Mouse (Mus musculus): ENCODE results near the gene Idua.

Gene Idua

DNA sequence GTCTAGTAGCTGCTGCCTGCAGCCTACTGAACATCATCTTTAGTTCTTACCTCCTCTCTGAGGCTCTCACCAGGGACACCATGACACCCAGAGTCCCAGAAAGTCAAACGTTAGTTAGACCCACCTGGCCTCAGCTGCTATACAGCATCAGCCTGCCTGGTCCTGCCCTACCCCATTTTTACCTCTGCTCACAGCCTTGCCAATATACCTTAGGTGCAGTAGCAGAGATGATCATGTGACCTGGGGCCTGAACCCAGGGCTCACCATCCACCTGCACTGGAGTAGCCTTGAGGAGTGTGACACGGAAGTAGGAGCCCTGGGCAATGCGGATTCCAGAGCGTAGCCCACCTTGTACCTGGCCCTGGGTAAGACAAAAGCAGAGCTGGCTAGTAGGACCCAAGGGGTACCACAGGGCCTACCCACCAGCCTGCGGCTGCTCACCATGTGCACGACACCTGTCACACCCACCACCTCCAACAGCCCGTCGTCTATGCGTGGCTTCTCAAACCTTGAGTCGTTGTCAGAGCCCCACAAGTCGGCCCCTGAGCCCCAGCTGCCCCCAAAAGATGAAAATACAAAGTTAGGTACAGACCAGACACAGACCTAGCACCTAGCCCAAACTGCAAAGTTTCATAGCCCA lies 11.1 kb upstream of the Idua start:
- CTCF ChIA-PET, result interaction anchor here in 1 of 4 experiments (1.1 to 4.0 kb wide), 3 partner anchors 12 to 222 kb away, joined by 3 to 25 read pairs (median 3); partner anchors contain the start of genes Fgfrl1 and Idua
- POLR2A ChIA-PET, result interaction anchor here in 2 of 4 experiments (1.4 to 4.3 kb wide), 8 partner anchors 9 to 746 kb away, joined by 3 to 30 read pairs (median 8); partner anchors contain the start of genes Gak (in 2 of the 2), Idua (in 2 of the 2) and Tmem175 (in 2 of the 2)

DNA sequence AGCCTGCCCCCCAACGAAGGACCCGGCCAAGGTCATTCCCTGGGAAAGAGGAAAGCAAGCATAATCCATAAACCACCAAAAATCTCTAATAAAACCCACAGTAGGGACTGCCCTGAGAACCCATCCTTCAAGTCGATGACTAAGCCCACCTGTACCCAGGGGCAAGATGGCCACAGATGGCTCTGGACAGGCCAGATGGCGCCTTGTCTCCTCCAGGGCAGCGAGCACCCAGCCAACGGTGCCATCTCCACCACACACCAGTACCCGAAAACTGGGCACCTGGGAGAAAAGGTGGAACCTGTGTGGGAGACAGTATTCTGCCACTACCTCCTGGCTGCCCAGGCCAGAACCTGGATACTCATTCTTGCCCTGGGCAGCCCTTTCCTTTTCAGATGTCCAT lies 9.8 kb upstream of the Idua start:
- CTCF ChIA-PET, result interaction anchor here in 3 of 4 experiments (0.6 to 4.0 kb wide), 7 partner anchors 11 to 436 kb away, joined by 3 to 25 read pairs (median 8); partner anchors contain the start of genes Dgkq (in 2 of the 3), Gak (in 1 of the 3), Idua (in 1 of the 3) and Tmem175 (in 1 of the 3)
- POLR2A ChIA-PET, result interaction anchor here in 3 of 4 experiments (0.9 to 3.5 kb wide), 6 partner anchors 9 to 21 kb away, joined by 3 to 30 read pairs (median 9); partner anchors contain the start of genes Gak (in 2 of the 3), Idua (in 2 of the 3) and Tmem175 (in 2 of the 3)

DNA sequence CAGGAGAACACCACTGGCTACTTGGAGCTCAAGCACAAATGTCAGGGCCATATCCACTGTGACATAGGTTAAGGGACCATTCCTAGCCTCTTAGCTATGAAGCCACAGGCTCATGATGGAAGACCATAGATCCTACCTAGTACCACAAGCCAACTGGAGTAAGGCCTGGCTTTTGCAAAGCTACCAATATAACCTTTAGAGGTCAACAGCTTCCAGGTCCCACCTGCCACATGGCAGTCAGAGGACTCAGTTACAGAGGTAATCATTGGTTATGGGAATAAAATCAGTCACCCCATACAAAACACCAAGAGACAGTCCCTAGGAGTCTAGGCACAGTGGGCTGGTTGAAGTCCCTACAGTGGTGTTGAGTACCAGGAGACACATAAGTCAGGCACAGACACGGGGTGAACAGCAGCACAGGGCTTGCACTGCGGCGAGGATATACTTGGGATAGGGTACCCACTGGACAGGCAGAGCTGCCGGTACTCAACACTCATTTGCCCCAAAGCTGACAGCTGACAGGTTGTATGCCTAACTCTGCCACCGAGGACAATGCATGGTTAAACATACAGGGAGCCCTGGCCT lies 8.9 kb upstream of the Idua start:
- ChIA-PET CTCF (interaction anchor here (0.6 to 4.0 kb wide), 33 partner anchors 8 to 617 kb away, joined by 3 to 25 read pairs (median 3); partner anchors contain the start of genes Gak (in 3 of the 4), Idua (in 3 of the 4), Tmem175 (in 3 of the 4) and Dgkq (in 2 of the 4)), POLR2A (interaction anchor here in 3 of 4 experiments (0.6 to 3.5 kb wide), 19 partner anchors 9 to 366 kb away, joined by 3 to 30 read pairs (median 4); partner anchors contain the start of genes Idua (in 3 of the 3), Gak (in 2 of the 3), Tmem175 (in 2 of the 3) and Dgkq (in 1 of the 3))

DNA sequence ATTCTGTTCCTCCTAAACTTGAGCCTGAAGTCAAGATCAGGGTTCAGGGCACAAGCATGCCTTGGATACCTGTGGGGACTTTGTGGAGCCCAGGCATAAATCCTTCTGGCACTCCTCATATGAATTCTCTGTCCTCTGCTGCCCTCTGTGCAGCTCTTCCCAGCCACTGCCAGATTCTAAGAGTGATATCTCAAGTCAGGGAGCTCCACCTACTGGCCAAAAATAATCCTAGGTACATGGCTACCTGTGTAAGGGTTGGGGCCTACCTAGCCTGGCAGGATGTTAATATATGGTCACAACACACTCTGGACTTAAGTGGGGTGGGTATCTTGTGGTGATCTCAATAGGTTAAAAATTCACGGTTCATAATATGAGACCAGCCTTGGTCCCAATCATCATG lies 8.3 kb upstream of the Idua start:
- ChIA-PET CTCF (interaction anchor here (0.6 to 4.0 kb wide), 32 partner anchors 8 to 618 kb away, joined by 3 to 25 read pairs (median 3); partner anchors contain the start of genes Gak (in 3 of the 4), Idua (in 3 of the 4), Tmem175 (in 3 of the 4) and Dgkq (in 2 of the 4)), POLR2A (interaction anchor here in 3 of 4 experiments (0.6 to 3.5 kb wide), 18 partner anchors 9 to 367 kb away, joined by 3 to 30 read pairs (median 4); partner anchors contain the start of genes Idua (in 3 of the 3), Gak (in 2 of the 3), Tmem175 (in 2 of the 3) and Dgkq (in 1 of the 3))

DNA sequence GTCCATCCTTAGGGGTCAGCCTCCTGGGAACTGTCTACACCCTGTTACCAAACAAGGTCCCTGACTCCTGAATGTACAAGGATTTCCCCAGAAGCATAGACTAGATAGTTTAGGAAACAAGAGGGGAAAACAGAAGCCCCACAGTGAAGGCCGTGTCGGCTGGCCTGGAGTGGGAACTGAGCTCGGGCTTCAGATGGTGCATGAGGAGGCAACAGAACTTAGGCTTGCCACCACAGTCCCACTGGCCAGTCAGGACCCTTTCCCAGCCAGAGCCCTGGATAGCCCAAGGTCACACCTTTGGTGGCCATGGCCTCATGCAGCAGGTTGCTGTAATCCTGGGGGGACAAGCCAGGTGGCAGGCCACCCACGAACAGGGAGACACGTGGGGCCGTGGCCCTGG lies 6.8 kb upstream of the Idua start:
- POLR2A ChIA-PET, result interaction anchor here in 2 of 4 experiments (0.7 to 1.3 kb wide), 3 partner anchors 11 to 24 kb away, joined by 3 to 4 read pairs (median 3); partner anchors contain the start of genes Gak (in 1 of the 2) and Tmem175 (in 1 of the 2)

DNA sequence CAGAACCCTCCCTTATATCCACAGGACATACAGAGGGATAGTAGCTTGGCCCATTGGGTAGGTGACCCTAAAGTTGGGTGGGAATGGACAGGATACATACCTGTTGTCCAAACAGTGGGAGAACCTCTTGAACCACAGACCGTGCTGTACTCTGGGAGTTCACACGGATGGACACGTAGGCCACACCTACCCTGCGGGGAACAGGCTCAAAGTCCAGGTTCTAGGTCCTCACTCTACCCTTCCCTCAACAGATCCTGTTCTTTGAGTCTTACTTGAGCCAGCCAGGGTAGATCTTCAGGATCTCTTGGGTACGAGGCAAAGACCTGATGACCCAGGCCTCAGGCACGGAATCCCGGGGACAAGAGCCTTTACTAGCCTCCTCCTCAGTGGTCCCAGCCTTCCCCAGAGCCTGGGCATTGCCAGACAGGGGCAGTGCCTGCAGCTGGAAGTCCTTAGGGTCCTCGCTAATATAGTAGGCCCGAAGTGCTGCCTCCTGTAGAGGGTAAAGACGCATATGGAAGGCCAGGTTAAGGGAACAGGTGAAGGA lies 5.6 kb upstream of the Idua start:
- ChIA-PET POLR2A (no interaction called here), CTCF (interaction anchor here in 1 of 4 experiments (1.0 kb wide), 1 partner anchor 21 kb away, joined by 3 read pairs; the partner anchor contains the start of gene Slc26a1)

More for the DNA sequence above, 6.8 kb upstream of the Idua start:
- CTCF ChIA-PET, result interaction anchor here in 1 of 4 experiments (0.6 to 1.3 kb wide), 2 partner anchors 19 to 173 kb away, joined by 3 read pairs; no protein-coding TSS in a partner anchor

DNA sequence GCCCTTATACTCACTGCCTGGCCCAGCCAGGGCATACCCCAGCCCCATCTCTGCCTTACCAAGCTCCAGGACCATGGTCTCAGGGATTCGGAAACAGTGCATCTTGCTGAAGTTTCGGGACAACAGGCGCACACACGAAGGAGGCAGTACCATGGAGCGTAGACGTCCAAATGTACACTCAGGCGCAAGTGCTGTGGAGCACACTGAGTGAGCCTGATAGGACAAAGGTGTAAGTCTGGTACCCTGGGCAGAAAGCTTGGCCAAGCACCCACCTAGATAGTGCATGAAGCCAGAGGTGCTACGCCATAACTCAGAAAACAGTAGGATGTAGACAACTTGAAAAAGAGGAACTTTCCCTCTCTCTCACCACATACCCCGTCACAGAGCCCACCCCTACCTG lies 4.8 kb upstream of the Idua start:
- CTCF ChIA-PET, result interaction anchor here in 2 of 4 experiments (1.0 to 1.4 kb wide), 2 partner anchors 13 to 20 kb away, joined by 3 to 4 read pairs; partner anchors contain the start of gene Slc26a1 (in 1 of the 2)

DNA sequence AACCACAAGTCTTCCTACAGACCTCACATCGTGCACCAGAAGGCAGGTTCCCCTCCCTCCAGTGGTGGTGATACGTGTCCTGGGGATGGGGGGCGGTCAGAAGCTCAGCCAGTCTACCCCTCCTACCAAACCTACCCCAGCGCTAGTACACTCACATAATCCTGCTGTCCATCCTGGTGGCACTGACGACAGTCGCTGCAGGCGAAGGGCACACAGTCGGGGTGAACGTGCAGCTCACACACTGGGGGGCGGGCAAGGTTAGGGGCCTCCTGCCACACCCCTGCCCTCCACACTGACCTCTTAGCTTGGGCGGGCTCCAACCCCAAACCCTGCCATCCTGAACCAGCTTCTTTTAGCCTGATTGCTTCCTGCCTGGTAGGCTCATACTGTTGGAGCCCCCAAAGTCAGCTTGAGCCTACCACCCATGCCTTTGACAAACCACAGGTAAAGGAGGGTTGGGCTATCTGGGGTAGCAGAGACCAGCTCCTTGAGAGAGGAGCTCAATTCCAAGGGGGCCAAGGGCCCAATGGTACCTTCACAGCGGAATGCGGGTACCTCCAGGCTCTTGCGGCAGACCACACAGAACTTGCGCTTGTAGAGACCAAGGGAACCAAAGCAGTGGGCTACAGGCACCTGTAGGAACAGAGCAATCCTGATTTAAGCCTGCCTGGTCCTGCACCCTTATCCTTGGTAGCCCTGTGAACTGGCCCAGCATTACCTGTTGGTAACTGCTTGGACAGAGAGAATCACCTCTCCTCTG lies 4.1 kb upstream of the Idua start:
- POLR2A ChIA-PET, result interaction anchor here in 2 of 4 experiments (0.8 to 1.2 kb wide), 4 partner anchors 13 to 26 kb away, joined by 3 to 4 read pairs (median 4); partner anchors contain the start of genes Gak (in 2 of the 2), Tmem175 (in 2 of the 2) and Dgkq (in 1 of the 2)
- CTCF ChIA-PET, result interaction anchor here in 2 of 4 experiments (1.0 to 1.4 kb wide), 2 partner anchors 12 to 19 kb away, joined by 3 to 4 read pairs; partner anchors contain the start of gene Slc26a1 (in 1 of the 2)

More for the DNA sequence above, 4.8 kb upstream of the Idua start:
- POLR2A ChIA-PET, result interaction anchor here in 1 of 4 experiments (1.0 kb wide), 1 partner anchor 14 kb away, joined by 4 read pairs; the partner anchor contains the start of gene Dgkq

DNA sequence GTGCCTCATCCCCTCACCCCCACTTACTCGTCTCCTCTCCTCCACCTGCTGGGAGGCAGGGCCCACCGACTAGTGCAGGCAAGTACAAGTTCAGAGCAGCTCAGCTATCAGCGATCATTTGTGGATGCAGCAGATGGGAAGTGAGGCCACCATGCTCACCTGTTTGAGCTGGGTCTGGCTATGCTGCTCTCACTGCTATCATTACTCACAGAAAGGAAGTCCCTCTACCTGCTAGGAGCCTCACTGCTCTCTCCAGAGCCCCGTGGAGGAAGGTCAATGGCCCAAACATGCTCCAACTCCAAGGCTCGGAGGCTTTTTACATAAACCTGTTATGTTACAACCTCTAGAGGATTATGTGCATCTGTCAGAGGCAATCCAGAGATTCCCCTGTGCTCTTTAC lies 2.7 kb upstream of the Idua start:
- ChIA-PET CTCF (no interaction called here), POLR2A (interaction anchor here in 2 of 4 experiments (0.6 to 5.0 kb wide), 4 partner anchors 9 to 28 kb away, joined by 3 to 73 read pairs (median 14); partner anchors contain the start of genes Dgkq (in 1 of the 2), Gak (in 1 of the 2) and Tmem175 (in 1 of the 2))

DNA sequence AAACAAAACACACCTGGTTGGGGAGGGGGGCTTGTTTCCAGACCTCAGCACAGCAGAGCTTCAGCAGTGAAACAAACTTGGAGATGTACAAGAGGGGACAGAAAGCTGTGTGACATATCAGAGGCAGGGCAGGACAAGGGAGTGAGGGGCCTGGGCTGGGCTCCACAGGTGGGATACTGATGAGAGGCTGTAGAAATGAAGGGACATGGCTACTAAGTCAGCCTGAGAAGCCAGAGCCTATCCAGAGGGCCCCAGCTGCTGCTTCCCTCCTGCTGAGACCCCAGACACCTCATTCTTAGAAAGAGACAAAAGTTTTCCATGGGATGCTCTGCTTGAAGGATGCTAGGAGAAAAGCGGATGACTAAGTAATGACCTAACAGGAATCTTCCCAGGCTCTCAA lies 1.5 kb upstream of the Idua start:
- CTCF ChIA-PET, result interaction anchor here in 1 of 4 experiments (1.2 to 1.3 kb wide), 2 partner anchors 12 to 14 kb away, joined by 3 to 4 read pairs; no protein-coding TSS in a partner anchor
- POLR2A ChIA-PET, result interaction anchor here in 2 of 4 experiments (3.1 to 5.0 kb wide), 4 partner anchors 8 to 11 kb away, joined by 25 to 73 read pairs (median 32); partner anchors contain the start of gene Dgkq (in 2 of the 2)

DNA sequence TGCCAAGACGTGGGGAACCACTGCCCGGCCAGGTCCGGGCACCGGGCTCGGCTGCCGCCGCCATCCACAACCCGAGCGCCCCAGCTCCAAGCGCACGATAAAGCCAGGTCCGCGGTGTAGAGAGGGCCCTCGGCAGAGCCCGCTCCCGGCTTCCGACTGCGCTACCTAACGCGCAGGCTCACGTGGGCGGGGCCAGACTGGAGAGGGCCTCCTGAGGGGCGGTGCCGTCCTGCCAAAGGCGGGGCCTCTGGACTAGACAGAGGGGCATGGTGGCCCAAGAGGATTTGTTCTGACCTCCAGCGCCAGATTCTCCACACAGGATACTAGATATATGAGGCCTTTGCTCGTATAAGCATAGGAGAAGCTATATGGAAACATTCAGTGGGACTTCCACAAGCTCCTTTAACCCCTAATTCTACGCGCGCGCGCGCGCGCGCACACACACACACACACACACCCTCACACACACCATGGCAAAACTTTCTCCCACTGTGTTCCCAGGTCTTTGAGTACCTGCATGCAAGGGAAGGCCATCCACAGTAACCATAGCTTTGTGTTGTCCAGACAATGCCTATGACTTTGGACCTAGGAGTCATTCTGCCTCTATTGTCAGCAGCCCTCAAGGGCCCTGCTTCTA lies 619 bp downstream of the Idua start:
- POLR2A ChIA-PET, result interaction anchor here (0.6 to 5.0 kb wide), 46 partner anchors 9 to 806 kb away, joined by 3 to 73 read pairs (median 4); partner anchors contain the start of genes Dgkq (in 3 of the 4), Gak (in 3 of the 4), Tmem175 (in 3 of the 4) and Atp5k (in 2 of the 4)
- CTCF ChIA-PET, result interaction anchor here (0.5 to 3.7 kb wide), 17 partner anchors 8 to 630 kb away, joined by 3 to 25 read pairs (median 4); partner anchors contain the start of genes Dgkq (in 3 of the 4) and Pcgf3 (in 1 of the 4)

DNA sequence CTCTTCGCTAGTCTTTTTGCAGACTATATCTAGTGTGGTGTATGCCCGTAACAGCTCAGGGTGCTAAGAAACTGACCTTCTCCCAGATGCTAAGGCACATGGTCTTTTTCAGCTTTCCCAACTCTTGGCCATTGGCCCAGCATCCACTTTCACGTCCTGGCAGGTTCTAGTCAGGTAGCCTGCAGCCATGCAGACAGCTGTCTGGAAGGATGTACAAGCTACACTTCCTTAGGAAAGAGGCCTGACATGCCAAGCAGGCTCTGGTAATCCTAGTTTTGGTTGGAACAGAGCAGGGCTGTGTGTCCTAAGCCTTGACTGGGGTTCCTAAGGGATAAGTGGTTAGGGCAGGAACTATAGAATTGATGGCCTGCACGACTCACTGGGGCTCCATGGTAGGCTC lies 2.6 kb downstream of the Idua start:
- CTCF ChIA-PET, result interaction anchor here in 2 of 4 experiments (0.7 to 3.7 kb wide), 2 partner anchors 12 to 81 kb away, joined by 3 to 25 read pairs; no protein-coding TSS in a partner anchor
- POLR2A ChIA-PET, result interaction anchor here in 2 of 4 experiments (0.7 to 3.9 kb wide), 3 partner anchors 12 to 31 kb away, joined by 3 to 30 read pairs (median 4); no protein-coding TSS in a partner anchor

DNA sequence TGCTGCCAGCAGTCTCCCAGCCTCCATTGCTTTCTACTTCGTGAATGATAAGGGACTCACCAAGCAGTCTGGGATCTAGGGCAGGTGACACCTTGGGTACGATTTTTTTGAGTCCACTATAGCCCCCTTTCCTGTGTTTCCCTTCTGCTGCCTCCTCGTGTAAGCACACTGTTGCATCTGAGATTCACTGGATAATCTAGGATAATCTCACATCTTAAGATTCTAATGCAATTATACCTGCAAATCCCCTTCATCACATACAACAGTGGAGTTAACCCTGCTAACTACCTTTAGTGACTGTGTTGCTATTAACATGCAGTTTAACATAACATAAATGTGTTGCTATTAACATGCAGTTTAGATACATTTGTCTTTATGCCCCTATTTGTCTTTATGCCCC lies 4.9 kb downstream of the Idua start:
- POLR2A ChIA-PET, result interaction anchor here in 2 of 4 experiments (0.9 to 1.7 kb wide), 3 partner anchors 16 to 38 kb away, joined by 3 to 5 read pairs (median 5); partner anchors contain the start of genes Gak (in 1 of the 2) and Tmem175 (in 1 of the 2)
- CTCF ChIA-PET, result interaction anchor here in 1 of 4 experiments (0.6 to 0.8 kb wide), 2 partner anchors 13 to 17 kb away, joined by 3 read pairs; no protein-coding TSS in a partner anchor

DNA sequence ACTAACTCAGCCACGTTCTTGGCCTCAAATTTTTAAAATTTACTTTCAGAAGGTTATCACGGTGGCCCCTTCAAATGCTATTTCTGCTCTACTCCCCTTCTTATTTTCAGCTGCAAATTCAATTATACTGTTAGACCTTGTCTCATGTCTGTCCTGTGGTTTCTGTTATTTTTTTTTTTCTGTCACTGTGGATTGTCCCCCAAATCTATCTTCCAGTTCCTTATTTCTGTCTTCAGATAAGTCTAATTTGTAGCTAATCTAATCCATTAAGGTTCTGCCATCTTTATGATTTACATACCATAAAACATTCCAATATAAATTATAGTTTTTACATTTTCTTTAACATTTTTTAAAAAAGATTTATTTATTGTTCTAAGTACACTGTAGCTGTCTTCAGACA lies 7.2 kb downstream of the Idua start:
- CTCF ChIA-PET, result interaction anchor here in 1 of 4 experiments (1.1 kb wide), 1 partner anchor 237 kb away, joined by 3 read pairs; no protein-coding TSS in a partner anchor
- POLR2A ChIA-PET, result interaction anchor here in 2 of 4 experiments (0.7 to 6.0 kb wide), 8 partner anchors 8 to 546 kb away, joined by 3 to 73 read pairs (median 12); partner anchors contain the start of genes Gak (in 2 of the 2), Tmem175 (in 2 of the 2) and Idua (in 1 of the 2)

DNA sequence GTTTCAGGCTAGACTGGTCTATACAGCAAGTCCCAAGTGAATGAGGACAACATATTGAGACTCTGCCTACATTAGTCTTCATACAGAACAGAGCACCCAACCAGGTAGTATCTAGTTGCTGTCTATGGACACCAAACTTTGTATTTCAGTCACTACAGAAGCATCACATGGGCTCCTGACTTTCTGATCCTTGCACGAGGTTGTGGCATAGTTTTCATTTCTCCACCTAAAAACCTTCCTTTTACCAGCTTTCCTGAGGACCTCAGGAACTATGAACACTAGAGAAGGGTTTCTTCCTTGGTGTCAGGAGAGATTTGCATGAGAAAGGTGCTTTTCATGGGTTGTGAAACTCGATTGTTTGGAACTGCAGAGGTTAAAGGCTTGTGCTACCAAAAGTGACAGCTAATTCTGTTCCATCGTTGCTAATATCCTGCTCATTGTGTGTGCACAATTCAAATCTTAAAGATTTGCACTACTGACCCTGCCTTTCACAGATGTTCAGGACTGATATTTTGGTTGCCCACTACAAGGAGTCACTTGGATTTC lies 8.3 kb downstream of the Idua start:
- ChIA-PET CTCF (interaction anchor here (0.7 to 5.5 kb wide), 28 partner anchors 8 to 462 kb away, joined by 3 to 57 read pairs (median 4); partner anchors contain the start of genes Fgfrl1 (in 3 of the 4), Idua (in 3 of the 4), Atp5k (in 1 of the 4) and Gak (in 1 of the 4)), POLR2A (interaction anchor here in 3 of 4 experiments (0.8 to 6.0 kb wide), 36 partner anchors 8 to 616 kb away, joined by 3 to 73 read pairs (median 6); partner anchors contain the start of genes Idua (in 3 of the 3), Fgfrl1 (in 2 of the 3), Gak (in 2 of the 3) and Tmem175 (in 2 of the 3))
